Mouse (Mus musculus) erythroblast, adult 5-6 weeks (primary cell): ENCODE results near the gene Dnaic1. TPM values are rescaled to one million over a fixed set of nuclear protein-coding genes. Genes with fewer than 3 reads are reported as not detected.

Source experiments
- ATAC-seq: replicated peaks from 2 replicates; pipeline ENCODE4 v1.8.0; 2016; ENCODE audit warnings: moderate number of reproducible peaks, mild to moderate bottlenecking, moderate TSS enrichment, inconsistent platforms; ENCODE audit not compliant: poor library complexity, low FRiP score, severe bottlenecking
- total RNA-seq, 2 experiments: library from RNA; stranded (forward) in 1 of 2; stranded (reverse) in 1 of 2; fragments of 150-400 nt in 1 of 2; fragments of 200-764, 138-1000 nt in 1 of 2; gene quantifications; 2 replicates each; pipeline versions ENCODE4 v1.2.3 to v1.2.4; 2015 to 2017; ENCODE audit warnings: low replicate concordance in 2 of 2

Dnaic1 gene
- total RNA-seq, 2 experiments from 2014 or later: not detected

DNA sequence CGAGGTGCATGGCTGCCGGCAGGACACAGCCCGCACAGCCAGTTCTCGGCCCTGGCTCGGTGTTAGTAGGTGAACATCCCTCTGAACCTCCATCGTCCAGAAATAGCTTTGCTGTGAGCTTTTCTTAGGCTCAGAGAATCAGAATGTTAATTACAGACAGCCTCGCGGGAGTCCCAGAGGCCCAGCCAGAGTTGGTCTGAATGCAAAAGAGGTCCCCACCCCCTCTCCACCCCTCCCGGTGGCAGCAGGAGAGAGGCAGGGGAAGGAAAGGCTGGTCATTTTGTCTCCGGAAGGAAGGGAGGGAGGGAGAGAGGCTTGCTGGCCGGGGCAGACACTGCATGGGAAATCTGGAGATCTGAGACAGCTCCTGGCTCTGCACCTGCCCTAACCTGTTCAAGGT lies 61.8 kb downstream of the Dnaic1 start:
- ATAC-seq: no peak

DNA sequence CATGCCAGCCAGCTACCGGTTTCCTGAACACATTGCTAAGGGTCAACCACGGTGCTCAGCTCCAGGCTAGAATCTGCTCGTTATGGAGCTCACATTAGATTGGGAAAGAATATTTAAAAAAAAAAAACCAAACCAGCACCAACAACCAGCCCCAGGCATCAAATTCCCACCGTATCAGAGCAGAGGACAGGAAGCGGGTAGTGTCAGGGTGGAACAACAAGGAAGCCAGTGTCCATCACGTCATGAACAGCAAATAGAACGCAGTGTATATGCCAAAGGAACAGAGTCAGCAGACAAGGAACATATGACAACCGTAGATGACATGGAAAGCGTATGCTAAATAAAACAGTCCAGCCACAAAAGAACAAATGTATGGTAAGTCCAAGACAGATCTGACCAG lies 63.4 kb downstream of the Dnaic1 start:
- ATAC-seq: no peak

DNA sequence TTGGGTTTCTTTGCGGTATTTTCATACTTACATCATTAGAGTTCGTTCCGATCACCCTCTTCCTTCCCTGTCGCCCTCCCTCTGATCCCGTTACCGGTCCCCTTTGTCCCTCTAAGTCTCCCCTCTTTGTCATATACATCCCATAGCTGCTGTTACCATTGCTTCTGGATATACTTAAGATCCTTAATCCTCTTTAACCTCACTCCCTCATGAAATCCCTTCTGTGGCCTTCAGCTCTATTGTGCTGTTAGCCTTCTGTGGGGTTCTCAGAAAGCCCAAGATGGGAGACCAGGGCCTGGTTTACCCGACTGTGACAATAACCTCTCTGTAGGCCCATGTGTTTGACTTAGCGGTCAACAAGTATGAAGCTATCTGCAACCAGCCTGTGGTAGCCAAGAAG lies 65.1 kb downstream of the Dnaic1 start:
- no peak for ATAC-seq

DNA sequence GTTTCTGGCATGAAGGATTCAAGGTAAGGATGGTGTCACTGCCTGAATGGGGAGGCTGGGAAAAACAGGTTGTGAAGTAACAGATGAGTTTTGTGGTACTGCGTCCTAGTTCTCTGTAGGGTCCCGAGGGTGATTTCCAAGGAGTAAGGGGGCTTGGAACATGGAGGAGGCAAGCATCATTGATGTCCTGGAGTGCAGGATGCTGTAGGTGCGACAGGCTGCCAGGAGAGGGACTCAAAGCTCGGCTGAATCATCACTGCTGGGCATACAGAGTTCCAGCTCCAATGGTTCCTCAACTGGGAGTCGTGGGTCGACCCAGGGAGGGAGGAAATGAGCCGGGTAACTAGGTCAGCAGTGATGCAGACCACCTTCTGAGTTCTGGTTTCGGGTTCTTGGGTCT lies 65.6 kb downstream of the Dnaic1 start:
- no peak for ATAC-seq

DNA sequence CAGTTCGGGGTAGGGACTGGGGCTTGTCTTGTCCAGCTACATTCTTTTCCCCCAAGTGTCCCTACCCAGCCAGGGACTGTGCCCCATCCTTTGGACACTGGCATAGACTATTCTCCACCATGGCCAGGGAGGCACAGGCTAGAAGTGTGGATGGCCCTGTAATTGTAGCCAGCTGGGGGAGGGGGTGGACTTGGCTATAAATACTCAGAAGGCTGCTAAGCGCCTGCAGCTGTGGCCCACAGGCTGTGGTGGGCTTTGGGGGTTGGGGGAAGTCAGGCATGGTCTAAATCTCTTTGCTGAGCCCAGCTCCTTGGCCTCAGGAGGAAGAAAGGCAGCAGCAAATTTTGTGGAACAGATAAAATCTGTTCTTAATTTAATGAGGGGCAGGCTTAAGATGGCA lies 66.3 kb downstream of the Dnaic1 start:
- no peak for ATAC-seq

DNA sequence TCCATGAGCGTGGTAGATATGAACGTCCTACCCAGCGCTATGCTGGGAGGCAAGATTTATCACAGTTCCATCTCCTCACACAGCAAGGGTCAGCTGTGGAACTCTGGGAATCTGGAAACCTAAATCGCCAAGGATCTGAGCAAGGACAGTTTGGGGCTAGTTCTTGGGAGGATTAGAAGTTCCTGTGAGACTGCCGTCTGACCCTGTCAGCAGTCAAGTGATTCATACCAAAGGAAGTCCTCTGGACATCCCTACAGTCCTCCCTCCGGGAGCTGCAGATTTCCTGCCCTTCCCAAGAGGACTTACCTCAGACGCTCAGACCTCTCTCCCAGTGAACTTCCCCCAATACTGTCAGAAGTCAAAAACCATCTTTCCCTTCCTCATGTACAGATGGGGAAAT lies 66.8 kb downstream of the Dnaic1 start:
- no peak for ATAC-seq

DNA sequence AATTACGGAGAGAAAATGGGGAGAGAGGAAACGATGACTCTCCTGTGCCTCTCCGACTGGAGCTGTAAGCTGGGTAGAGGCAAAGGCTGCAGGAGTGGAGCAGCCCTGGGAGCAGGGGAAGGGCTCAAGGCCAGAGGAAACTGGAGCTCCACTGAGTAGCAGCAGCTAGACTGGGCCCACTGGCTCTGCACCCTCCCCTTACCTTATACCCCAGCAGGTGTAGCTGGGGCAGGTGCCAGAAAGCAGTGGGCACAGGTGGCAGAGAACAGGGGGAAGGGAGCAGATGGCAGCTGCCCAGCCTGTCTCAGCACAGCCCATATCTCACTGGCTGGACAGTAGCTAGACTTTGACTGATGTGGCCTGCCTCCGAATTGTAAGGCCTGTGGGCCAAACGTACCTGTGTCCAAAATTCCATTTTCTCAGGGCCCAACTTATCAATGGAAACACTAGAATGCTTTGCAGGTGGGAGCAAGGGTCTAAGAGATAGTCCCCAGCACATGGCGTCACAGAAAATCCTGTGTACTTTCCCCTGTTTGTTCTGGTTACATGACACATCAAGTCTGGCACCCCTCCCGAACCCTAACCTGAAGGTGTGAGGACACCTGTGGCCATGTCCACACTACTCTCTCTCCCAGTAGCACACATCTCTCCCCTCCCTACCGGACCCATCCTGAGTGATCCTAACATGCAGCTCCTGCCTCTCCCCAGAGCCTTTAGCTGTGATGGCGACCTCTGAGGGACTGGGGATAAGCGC lies 67.5 kb downstream of the Dnaic1 start:
- ATAC-seq: no peak

DNA sequence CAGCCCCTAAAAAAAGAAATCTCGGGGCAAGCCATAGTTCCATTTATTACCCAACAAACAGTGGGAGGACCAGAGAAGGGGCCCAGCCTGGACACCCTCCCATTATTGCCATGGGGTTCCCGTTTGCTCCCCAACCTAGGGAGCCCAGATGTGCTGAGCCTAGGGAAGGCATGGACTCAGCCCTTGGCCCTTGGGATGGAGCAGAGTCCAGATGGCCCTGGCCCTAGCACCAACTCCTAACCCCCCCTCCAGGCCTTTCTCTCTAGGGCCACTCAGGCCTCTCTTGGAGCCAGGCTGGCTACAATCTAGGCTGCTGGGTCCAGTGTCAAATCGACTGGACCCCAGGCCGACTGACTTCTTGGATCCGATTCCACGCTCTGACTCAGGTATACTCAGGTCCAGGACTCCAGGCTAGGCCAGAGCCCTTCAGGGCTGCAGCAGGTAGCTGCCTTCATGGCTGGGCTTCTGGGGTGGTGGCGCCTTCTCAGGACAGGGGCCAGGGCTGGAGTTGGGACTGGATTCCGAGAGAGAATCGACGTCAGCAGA lies 68.7 kb downstream of the Dnaic1 start:
- ATAC-seq: no peak

DNA sequence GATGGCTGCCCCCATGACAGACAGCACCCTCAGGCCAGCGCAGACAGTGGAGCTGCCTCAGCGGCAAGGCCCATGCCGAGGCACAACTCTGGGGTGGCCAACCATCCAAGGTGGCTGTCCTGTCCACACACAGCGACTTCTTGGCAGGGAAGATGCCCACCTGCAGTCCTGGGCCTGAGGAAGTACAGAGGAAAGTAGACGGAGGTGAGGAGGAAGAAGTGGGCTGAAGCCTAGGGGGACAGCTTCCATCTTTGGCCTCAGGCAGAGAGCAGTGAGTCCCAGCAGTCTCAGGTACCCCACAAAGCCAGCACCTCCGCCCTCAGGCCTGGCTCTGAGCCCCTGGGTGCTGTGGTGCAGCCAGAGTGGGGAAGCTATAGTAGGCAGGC lies 69.2 kb downstream of the Dnaic1 start:
- no peak for ATAC-seq

DNA sequence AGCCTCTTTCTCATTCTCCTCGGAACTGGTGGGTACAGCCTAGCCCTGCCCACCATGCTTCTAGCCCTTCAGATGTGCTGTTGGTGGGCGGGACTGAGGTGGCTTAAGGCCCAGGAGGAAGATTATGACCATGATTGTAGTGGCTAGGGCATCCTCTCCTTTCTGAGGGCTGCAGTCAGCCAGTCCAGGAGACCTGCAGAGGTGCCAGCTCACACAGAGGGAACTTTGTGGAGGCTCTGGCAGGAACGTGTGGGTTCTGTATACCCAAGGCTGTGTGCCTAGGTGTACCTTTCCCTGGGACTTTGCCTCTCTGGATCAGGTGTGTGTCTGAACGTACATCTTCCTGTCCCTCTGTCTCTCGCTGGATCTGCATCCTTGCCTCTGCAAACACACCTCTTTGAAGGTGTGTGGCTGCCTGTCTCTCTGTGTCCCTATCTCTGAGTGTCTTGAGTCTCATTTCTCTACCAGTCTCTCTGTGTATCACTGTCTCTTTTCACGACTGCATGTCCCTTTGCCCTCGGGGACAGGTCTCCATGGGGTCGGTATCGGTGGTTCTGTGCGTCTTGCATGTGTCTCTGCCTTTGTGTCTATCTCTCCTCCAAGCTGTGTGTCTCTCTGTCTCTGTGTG lies 69.8 kb downstream of the Dnaic1 start:
- ATAC-seq: 0 out of 2 replicates have a peak, but pooled peaks have one; percentile 18

DNA sequence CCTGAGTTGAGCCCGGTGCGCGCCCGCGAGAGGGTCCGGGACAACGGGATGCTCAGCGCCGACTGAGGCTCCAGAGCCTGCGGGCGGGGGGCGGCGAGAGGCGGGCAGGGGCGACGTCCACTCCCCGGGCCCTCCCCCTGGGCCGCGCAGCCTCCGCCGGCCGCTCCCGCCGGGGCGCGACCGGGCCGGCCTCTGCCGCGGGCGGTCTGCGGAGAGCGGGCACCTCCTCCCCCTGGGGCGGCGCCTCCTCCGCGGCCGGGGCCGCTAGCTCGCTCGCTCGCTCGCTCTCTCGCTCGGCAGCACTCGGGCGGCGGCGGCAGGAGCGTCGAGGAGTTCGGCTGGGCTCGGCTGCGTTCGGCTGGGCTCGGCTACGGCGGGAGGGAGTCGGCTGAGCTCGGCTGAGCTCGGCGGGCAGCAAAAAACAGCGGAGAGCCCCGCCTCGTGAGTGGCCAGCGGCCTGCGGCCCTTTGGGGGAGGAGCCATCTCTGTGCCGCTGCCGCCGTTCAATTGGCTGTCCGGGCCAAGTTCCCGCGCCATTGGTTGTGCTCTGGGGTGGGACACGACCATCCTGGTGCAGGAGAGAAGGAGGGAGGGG lies 70.4 kb downstream of the Dnaic1 start, which contains the start of gene Enho:
Gene Enho, minus strand, starts transcription at position 412 of the 595 bp plus-strand sequence.
- ATAC-seq: peak; percentile 82

DNA sequence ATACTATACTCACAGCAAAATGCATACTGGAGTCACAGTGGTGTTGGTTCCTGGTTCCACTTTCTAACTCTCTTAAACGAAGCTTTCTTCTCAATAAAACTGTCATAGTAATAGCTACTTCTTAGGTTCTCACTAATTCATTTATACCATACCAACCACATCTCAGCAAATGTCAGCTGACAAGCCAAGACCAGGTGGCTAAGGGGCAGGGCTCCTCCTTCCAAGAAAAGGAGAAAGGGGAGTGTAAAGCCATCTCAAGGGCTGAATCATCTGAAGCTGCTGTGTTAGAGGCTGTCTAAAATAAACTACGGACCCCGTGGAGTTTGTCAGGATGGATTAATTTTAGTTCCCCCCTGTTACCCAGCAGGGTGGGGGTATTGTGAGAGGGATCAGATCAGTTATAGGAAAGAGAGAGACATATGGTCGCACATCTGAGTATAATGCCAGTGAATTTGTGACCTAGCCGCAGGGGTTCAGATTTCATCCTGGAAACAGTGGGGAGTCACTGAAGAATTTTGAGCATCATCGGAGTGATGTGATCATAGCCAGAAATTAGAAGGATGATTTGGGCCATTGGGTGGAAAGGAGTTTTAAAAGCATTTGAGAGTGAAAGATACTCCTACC lies 71.7 kb downstream of the Dnaic1 start:
- no peak for ATAC-seq

DNA sequence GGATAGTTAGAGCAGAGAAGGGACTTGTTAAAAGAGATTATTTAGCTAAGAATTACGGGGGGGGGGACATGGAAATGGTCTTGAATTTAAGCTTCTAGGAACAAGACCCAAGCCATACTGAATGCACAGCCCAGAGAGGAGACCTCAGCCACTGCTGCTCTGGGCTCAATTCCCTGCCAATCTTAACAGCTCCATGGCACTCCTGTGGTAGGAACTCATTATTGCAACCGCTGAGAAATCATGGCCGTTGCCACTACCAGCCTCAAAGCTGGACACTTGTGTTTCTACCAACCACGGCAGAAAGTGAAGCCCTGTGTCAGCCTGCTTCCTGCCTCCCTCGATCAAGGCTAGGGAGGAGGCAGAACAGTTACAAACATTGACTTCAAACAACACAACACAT lies 75.9 kb downstream of the Dnaic1 start:
- ATAC-seq: no peak; the same call in 1 of the 2 replicates

DNA sequence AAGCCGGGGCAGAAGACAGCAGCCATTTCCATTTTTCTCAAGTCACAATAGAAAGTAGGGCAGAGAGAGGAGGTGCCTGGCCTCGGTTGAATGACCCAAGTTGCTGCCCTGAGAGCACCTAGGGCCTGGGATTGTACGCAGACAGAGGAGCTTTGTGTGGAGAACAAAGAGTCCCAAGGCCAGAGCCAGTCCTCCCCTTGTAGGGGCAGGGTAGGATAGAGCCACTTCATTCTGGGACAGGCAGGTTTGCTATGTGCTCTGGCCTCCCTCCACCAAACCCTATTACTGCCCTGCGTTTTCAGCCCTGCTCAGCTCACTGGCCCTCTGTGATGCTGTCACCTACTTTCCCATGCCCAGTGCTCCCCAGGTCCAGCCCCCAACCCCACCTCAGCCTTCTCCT lies 78.6 kb downstream of the Dnaic1 start:
- no peak for ATAC-seq

DNA sequence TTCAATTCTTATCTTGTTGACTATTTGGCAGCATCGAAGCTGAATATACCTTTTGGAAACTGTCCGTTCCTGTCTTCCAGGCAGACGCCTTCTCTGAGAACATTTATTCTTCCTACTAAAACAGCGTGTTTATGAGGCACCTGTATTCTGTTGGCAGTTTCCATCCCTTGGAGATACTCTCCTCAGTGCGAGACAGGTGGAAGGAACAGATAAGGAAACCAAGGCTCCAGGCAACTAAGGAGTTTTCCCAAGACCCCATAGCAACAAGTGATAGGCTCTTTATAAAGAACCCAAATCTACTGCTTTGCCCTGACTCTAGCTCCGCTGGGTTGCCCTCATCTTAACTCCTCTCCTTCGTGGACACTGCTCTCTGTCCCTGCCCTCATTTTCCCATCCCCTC lies 79.1 kb downstream of the Dnaic1 start:
- ATAC-seq: no peak

DNA sequence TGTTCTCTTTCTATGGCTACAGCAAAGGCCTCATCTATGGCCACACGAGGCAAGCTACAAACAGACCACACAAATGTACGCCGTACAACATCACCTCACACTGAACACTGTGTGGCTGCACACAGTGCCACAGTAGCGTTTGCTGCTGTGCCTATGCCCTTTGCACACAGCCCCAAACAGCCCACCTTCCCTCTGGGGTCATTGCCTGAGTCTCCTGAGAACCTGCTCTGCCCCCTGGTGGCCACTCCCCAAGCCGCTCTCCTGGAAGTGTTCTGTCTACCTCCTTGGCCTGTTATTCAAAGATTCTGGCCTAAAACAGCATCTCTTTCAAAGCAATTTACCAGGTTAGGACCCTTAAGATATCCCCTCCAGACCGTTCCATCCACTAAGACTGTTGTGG lies 83.7 kb downstream of the Dnaic1 start:
- no peak for ATAC-seq

DNA sequence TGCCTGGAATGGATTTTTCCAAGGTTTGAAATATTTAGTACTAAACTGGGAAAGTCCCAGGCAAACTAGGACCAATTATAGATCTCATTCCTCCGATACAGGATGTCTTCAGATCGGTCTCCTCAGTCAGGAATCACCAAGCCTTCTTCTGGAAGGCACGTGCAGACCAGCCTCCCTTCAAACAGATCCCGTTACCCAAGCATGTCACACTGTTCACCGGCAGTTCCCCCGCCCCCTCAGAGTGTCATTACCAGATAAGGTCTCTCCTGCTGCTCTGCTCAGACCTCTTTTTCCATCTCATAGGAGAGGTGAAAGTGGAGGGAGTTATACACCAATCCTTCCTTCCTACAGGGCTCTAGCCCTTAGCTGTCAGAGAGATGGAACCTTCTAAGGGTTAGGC lies 84.2 kb downstream of the Dnaic1 start:
- no peak for ATAC-seq

DNA sequence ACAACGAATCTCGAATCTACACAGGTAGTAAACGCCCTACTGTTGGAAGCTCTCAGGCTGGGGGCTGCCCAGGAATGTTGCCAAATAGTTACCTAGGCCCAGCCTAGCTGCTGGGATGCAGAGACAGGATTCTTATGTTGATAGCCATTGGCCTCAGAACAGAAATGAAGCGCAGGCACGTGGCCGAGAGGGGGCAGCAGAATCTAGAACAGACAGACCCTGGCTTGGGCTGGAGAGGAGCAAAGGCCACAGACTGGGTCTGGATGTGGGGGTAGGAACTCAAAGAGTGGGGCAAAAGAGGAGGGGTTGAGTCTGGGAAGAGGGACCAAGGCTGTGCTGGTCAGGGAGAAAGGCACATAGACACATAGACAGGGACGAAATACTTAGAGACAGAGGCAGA lies 84.6 kb downstream of the Dnaic1 start:
- ATAC-seq: no peak

DNA sequence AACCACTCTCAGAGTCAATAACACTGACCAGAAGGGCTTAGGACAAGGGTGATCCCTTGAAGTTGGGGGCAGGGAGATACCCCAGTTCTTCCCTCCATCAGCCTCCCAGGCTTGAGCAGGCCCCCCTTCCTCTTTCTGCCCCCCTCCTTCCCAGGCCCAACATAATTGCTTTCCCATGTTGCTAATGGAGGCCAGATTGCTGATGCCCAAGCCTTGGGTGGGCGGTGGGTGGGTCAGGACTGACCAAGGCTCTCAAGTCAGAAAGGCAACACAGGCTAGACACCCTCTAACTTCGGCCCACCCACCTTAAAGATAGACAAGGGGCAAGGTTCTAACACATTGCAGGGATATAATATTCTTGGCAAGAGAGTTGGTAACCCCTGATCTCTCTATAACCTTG lies 86.0 kb downstream of the Dnaic1 start:
- ATAC-seq: no peak

DNA sequence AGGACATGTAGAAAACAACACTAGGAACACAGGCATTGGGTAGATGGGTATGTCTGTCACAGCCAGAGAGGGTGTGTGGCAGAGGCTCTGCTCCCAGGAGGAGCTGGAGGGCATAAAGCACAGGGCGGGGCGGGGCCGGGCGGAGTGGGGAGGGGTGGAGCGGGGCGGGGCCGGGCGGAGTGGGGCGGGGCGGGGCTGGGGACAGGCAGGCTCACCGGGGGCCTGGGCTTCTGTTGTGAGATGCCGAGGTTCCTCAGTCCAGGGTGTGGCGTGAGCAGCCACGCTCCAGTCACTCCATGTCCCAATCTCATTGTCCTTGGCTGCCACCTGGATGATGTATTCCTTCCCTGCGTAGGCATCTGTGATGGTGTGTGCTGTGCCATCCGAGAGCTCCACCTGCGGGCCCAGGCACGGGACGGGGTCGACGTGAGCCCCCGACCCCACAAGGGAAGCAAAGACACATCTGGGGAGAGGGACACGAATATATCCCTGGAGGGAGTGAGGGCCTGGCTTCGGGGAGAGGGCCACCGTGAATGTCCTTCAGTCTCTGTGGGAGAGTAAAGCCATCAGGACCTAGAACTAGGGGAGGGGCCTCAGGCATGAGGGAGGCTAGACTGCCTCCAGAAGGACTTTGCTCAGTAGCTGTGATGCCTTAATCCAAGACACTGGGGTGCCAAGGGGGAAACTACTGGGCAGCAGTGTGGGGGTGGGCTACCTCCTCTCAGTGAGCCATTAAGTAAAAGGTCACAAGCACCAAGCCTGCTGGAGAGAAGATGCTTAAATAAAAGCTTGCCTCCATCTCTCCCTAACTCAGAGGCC lies 89.2 kb downstream of the Dnaic1 start:
- no peak for ATAC-seq
